Mouse (Mus musculus) left cerebral cortex, postnatal 14 days (tissue): ENCODE measurements around the gene Mapk1ip1. TPM values are rescaled to one million over a fixed set of nuclear protein-coding genes. Genes with fewer than 3 reads are reported as not detected.
A peak's percentile ranks its signal among the peaks of the same experiment; 100 is the strongest.

Experiments
- DNase-seq, 2 experiments: peaks; one replicate each; pipeline ENCODE4 v3.0.0; 2021 to 2022; ENCODE audit warnings: low spot score in 2 of 2, mixed read lengths in 1 of 2
- intact Hi-C: fragments of 180-260 bp; cut with DNase I; formaldehyde crosslinking; loops from one replicate; pipeline ENCODE4 v1.15.1; 2025
- total RNA-seq, 2 experiments: library from RNA; stranded (reverse); gene quantifications; 2 replicates each; pipeline ENCODE4 v1.2.3; 2021

The Mapk1ip1 gene
- total RNA-seq, 2 experiments from 2014 or later: 34.5 to 37.7 TPM

- intact Hi-C loops: no loop called here
- DNase-seq: no peak
These were observed 2.7 kb downstream of the Mapk1ip1 start for GRCm38 (mm10) chr7:138843421-138843820.

GRCm38 (mm10) chr7:138841436-138842151 is 4.5 kb downstream of the Mapk1ip1 start:
- DNase-seq: no peak
- intact Hi-C loops: no loop called here

DNA sequence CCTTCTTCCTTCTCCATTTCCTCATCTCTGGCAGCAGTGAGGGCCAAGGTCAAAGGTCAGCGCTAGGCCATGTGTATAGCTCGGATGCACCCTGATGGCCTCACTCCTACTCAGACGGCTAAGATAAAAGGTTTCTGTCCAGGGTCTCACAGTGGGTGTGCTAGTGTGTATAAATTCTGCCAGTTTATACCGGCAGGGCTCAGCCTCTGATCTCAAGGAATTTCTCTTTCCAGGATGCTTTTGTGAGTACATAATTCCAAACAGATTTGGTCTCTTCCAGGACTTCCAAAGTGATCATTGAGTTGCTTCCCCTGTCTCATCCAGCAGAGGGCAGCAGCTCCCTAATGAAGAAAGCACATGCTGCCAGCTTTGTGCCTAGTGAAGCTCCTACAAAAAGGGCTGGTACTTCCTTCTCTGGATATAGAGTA is 5.5 kb downstream of the Mapk1ip1 start:
- DNase-seq: peak; percentile 89 to 90
- intact Hi-C loops: no loop called here

- DNase-seq: no peak
- intact Hi-C loops: loop anchor here (10.0 kb wide), 1 partner anchor 1230 kb away; no protein-coding TSS in a partner anchor
These were observed 11.0 kb downstream of the Mapk1ip1 start for GRCm38 (mm10) chr7:138835028-138835427.

GRCm38 (mm10) chr7:138827812-138828211 is 18.3 kb downstream of the Mapk1ip1 start:
- peak; percentile 52 to 79 for DNase-seq
- intact Hi-C loops: loop anchor here (2.0 to 10.0 kb wide), 4 partner anchors 96 to 1349 kb away; partner anchors contain the start of gene Tcerg1l

DNA sequence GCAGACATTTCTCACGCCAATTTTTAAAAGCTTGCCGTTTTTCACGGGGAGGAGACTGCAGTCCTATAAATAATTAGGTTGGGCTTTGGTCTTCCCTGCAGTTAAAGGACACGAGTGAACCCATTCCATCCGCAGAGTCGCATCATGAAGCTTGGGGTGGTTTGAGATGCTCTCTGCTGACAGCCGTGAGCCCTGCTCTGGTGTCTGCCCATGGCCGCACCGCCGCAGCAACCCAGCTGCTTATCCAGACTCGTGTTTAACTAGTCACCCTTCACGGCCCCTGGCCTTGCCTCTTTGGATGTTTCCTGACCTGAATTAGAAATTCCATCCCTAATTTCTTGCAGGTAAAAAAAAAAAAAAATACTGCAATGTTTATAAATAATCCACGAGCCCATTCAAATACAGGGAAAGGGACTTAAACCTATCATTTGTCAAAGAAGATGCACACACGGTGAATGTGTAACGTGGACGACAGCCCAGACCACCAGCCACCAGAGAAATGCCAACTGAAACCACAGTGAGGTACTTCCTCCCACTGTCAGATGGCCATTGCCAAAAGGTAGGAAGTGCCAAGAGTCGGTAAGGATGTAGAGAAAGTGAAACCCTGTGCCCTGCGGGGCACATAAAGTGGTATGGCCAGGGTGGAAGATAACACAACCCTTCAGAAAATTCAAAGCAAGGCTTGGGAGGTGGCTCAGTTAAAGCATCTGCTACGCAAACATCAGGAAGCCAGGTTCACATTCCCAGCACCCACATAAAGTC is 20.9 kb downstream of the Mapk1ip1 start:
- no peak for DNase-seq
- intact Hi-C loops: loop anchor here (5.0 to 10.0 kb wide), 3 partner anchors 93 to 428 kb away; partner anchors contain the start of gene Tcerg1l

GRCm38 (mm10) chr7:138824423-138824822 is 21.6 kb downstream of the Mapk1ip1 start:
- DNase-seq: no peak
- intact Hi-C loops: loop anchor here (10.0 kb wide), 1 partner anchor 390 kb away; no protein-coding TSS in a partner anchor

GRCm38 (mm10) chr7:138818314-138818713 is 27.8 kb downstream of the Mapk1ip1 start:
- DNase-seq: no peak
- intact Hi-C loops: no loop called here

GRCm38 (mm10) chr7:138813213-138813875 is 32.7 kb downstream of the Mapk1ip1 start:
- no peak for DNase-seq
- intact Hi-C loops: no loop called here

DNA sequence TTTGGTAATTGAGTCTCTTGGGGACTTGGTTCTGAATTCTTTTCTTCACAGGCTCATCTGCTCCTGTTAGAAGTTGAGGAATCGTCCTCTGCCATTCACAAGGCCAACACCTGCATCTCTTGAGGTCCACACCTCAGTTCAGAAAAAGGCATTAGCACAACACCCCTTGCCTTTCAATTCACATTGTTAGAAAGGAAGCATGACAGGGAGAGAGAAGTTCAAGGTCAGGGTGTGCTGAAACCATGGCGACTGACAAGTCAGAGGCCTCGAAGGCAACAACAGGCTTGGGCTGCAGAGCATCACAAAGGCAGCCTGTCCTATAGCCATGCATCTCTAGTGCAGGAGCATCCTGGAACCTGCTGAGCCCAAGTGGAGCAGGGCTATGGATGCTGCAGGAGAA is 38.9 kb downstream of the Mapk1ip1 start:
- intact Hi-C loops: no loop called here
- DNase-seq: no peak

DNA sequence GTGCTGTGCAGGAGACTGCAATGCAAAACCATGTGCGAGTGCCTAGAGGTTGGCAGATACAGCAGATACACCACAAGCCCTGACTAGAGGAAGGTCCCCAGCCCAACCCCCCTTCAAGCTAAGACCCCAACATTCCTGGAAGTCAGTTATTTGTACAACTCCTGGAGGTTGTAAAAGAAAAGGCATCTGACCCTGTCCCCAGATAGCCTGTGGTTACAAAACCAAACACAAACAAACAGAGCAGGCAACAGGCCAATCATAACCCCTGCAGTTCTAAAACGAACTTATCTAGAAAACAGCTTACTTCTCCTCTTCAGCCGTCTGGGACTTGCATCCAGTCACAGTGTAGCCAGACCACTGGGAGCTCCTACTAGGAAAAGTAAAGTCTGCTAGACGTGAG is 42.7 kb downstream of the Mapk1ip1 start:
- intact Hi-C loops: no loop called here
- DNase-seq: no peak

- intact Hi-C loops: no loop called here
- DNase-seq: peak; percentile 37 to 62
These were observed 58.0 kb downstream of the Mapk1ip1 start for GRCm38 (mm10) chr7:138788109-138788508.

Other genes starting within 250 kb of the Mapk1ip1 start
- gene Ppp2r2d, start 194 bp downstream of the Mapk1ip1 start, total RNA-seq: 10 to 100 TPM; 72.8 to 75.6 TPM
- 100 to 1,000 TPM; 130 to 134 TPM for gene Bnip3, start 63.2 kb upstream of the Mapk1ip1 start, total RNA-seq
- 10 to 100 TPM; 42.1 to 44.0 TPM for gene Jakmip3, start 94.5 kb upstream of the Mapk1ip1 start, total RNA-seq
- gene Dpysl4, start 239.7 kb upstream of the Mapk1ip1 start, total RNA-seq: 100 to 1,000 TPM; 103 to 107 TPM